Mouse (Mus musculus) kidney, postnatal 0 days (tissue): ENCODE results near the gene March6. TPM values are rescaled to one million over a fixed set of nuclear protein-coding genes. Genes with fewer than 3 reads are reported as not detected.

Source experiments
- ATAC-seq: fragments of 200-750 bp; cut with Nextera tagmentation; replicated peaks from 2 replicates; pipeline ENCODE4 v1.8.0; 2017; ENCODE audit warnings: low read depth, moderate number of reproducible peaks, moderate TSS enrichment, moderate library complexity; ENCODE audit not compliant: low FRiP score
- DNase-seq: peaks from one replicate; pipeline ENCODE4 v3.0.0-alpha.2; 2016; ENCODE audit warnings: low spot score
- H3K27ac ChIP-seq: fragments of 300-500 bp; sonication (generic); 2 replicates; pipeline ENCODE4 v1.5.1; 2014; ENCODE audit warnings: mild to moderate bottlenecking
- H3K27me3 ChIP-seq: fragments of 300-500 bp; sonication (generic); 2 replicates; pipeline ENCODE4 v1.6.1; 2014; ENCODE audit warnings: low read length, mixed read lengths; ENCODE audit not compliant: insufficient read depth
- H3K36me3 ChIP-seq: fragments of 300-500 bp; sonication (generic); 2 replicates; pipeline ENCODE4 v1.6.1; 2014; ENCODE audit warnings: low read length, mixed read lengths; ENCODE audit not compliant: insufficient read depth
- H3K4me1 ChIP-seq: fragments of 300-500 bp; sonication (generic); replicated peaks from 2 replicates; pipeline ENCODE4 v1.6.1; 2014; ENCODE audit warnings: antibody characterized with exemption, low read length, mixed read lengths; ENCODE audit not compliant: insufficient read depth
- H3K4me2 ChIP-seq: fragments of 300-500 bp; sonication (generic); 2 replicates; pipeline ENCODE4 v1.6.1; 2014; ENCODE audit warnings: mild to moderate bottlenecking, low read length, moderate library complexity, mixed read lengths
- H3K4me3 ChIP-seq: fragments of 300-500 bp; sonication (generic); replicated peaks from 2 replicates; pipeline ENCODE4 v1.5.1; 2014; ENCODE audit warnings: low read depth, low read length
- H3K9ac ChIP-seq: fragments of 300-500 bp; sonication (generic); 2 replicates; pipeline ENCODE4 v1.6.1; 2014; ENCODE audit warnings: low read depth, low read length
- H3K9me3 ChIP-seq: fragments of 300-500 bp; sonication (generic); replicated peaks from 2 replicates; pipeline ENCODE4 v1.6.1; 2016; ENCODE audit warnings: low read length, inconsistent platforms, mixed read lengths
- CTCF ChIP-seq: IDR thresholded peaks from 2 replicates; pipeline ENCODE4 v1.5.1; 2016; ENCODE audit warnings: antibody characterized with exemption, low read depth, mild to moderate bottlenecking, moderate library complexity
- WGBS: fragments of 180-500 bp; shearing (Covaris S2); extraction: QIAGEN DNeasy Blood & Tissue Kit; methylation state at CpG from one replicate; pipeline ENCODE4 v1.1.7; 2014; 5-methylcytosine and 5-hydroxymethylcytosine counted together
- polyA plus RNA-seq: library from polyadenylated mRNA; unstranded; fragments of >200 nt; fragmentation: Nextera tagmentation; extraction: Ambion mirVana; gene quantifications from 2 replicates; pipeline ENCODE4 v1.2.1, GENCODE M21; 2015

March6 gene
- polyA plus RNA-seq, 1 experiment from 2014 or later: 24.9 TPM

DNA sequence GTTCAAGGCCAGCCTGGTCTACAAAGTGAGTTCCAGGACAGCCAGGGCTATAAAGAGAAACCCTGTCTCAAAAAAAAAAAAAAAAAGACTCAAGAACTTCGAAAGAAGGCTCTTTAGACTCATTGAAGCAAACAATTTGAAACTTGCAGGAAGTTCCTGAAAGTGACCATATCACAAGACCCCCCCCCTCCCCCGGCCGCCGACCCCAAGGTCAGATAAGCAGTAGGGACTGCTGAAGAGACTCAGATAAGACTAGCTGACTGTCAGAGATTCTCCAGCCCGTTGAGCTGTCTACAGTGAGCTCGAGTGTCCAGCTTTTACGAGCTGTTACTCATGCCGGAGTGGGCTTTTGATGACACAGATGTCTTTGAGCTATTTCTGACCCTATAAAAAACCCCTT is 32.0 kb upstream of the March6 start:
- peaks cover 2% of the 10 kb centered on the region; the same call in 1 of the 2 replicates for H3K4me1 ChIP-seq

DNA sequence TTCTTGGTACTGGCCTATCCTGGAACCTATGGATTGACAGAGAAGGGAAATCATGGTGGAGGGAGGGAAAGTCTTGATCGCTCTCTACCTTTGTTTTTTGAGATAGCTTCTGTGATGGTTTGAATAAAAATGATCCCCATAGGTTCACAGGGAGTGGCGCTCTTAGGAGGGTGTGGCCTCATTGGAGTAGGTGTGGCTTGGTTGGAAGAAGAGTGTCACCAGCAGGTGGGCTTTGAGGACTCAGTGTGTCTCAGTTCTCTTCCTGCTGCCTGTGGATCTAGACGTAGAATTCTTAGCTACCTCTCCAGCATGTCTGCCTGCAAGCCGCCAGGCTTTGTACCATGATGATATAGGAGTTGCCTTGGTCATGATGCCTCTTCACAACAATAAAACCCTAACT is 31.1 kb upstream of the March6 start:
- H3K9me3 ChIP-seq: no peaks in the 10 kb centered on the region
- DNase-seq (no peak), ATAC-seq (no peak)
- no peak for TF ChIP-seq CTCF
- WGBS: 96% methylated on average over 4 of the region's 4 CpGs
- no peaks in the 10 kb centered on the region for H3K27me3 ChIP-seq
- H3K27ac ChIP-seq: no peak overlapping the region
- H3K4me1 ChIP-seq: no peaks in the 10 kb centered on the region; the same call in 1 of the 2 replicates
- no peak overlapping the region for H3K4me3 ChIP-seq
- no peak overlapping the region for H3K9ac ChIP-seq
- no peak overlapping the region for H3K4me2 ChIP-seq
- no peaks in the 10 kb centered on the region for H3K36me3 ChIP-seq

More for the DNA sequence above, 32.0 kb upstream of the March6 start:
- Histone ChIP-seq H3K9ac (no peak overlapping the region), H3K9me3 (no peaks in the 10 kb centered on the region), H3K27ac (0 out of 2 replicates have a peak overlapping the region, but pooled peaks have one; percentile 78), H3K36me3 (no peaks in the 10 kb centered on the region), H3K4me2 (no peak overlapping the region), H3K27me3 (no peaks in the 10 kb centered on the region), H3K4me3 (no peak overlapping the region)
- DNase-seq: no peak
- no peak for ATAC-seq
- TF ChIP-seq CTCF: no peak
- WGBS: 57% methylated on average over 8 of the region's 8 CpGs

DNA sequence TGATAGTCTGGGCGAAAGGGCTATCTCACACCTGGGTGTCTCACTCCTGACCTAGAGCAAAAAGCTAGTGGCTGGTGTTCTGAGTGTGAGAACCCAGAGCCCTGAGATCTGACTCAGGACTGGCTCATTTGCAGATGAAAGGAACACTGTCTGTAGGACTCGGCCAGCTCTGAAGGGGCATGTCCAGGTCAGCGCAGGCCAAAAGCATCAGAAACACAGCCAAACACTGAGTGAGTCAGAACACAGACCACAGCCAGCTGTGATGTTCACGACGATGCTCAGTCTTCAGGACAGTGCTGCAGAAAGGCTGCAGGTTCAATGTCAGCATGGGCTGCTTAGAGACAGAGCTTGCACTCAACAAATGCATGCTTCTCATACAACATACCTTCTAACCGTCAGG is 30.5 kb upstream of the March6 start:
- no peak overlapping the region for H3K27ac ChIP-seq
- no peaks in the 10 kb centered on the region for H3K36me3 ChIP-seq
- H3K4me3 ChIP-seq: no peak overlapping the region
- H3K4me1 ChIP-seq: no peaks in the 10 kb centered on the region; the same call in 1 of the 2 replicates
- 80% methylated on average over 6 of the region's 6 CpGs for WGBS
- no peaks in the 10 kb centered on the region for H3K27me3 ChIP-seq
- H3K9me3 ChIP-seq: no peaks in the 10 kb centered on the region
- no peak for TF ChIP-seq CTCF
- no peak overlapping the region for H3K9ac ChIP-seq
- no peak for ATAC-seq
- no peak for DNase-seq
- no peak overlapping the region for H3K4me2 ChIP-seq

DNA sequence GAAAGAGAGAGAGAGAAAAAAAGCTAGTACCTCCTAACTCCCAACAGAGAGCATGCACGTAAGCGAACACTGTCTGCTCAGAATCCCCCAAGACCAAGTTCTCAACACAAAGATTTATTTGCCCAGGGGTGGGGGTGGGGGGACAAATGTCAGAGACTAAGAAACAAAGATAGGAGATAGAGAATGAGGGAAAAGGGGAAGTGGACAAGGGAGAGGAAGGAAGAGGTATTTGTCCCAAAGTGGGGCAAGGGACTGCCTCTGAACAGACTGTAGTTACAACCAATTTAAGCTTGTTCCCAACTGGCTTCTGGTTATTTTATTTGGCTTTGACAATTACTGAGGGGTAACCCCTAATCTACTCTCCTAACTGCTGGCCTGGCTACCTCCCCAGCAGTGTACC is 24.0 kb upstream of the March6 start:
- H3K27ac ChIP-seq: no peak overlapping the region
- H3K9me3 ChIP-seq: no peaks in the 10 kb centered on the region
- no peaks in the 10 kb centered on the region for H3K36me3 ChIP-seq
- DNase-seq (no peak), ATAC-seq (no peak)
- H3K4me2 ChIP-seq: no peak overlapping the region
- WGBS: 73% methylated on average over 2 of the region's 2 CpGs
- no peak for TF ChIP-seq CTCF
- no peak overlapping the region for H3K9ac ChIP-seq
- no peaks in the 10 kb centered on the region for H3K4me1 ChIP-seq
- H3K27me3 ChIP-seq: no peaks in the 10 kb centered on the region
- H3K4me3 ChIP-seq: no peak overlapping the region

DNA sequence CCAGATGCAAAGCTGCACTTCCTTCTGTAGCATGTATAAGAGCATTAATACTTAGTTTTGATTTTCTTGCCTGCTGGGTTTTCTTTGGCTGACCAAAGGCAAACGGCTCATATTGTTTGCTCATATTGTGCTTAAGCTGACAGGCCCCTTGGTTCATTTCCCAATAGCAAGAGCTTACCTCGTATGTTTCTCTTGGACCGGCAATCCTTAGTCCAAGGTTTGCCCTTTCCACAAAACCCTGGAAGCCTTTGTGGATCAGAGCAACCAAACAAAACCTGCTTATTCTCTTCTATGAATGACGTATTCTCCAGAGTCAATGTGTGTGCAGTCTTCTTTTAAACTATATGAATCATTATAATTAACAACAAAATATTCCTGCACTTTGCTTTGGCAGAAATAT is 19.5 kb upstream of the March6 start:
- TF ChIP-seq CTCF: no peak
- H3K36me3 ChIP-seq: no peaks in the 10 kb centered on the region
- 72% methylated on average over 4 of the region's 4 CpGs for WGBS
- H3K4me1 ChIP-seq: no peaks in the 10 kb centered on the region
- H3K27ac ChIP-seq: no peak overlapping the region
- H3K4me2 ChIP-seq: no peak overlapping the region
- DNase-seq: no peak
- H3K4me3 ChIP-seq: no peak overlapping the region
- no peak for ATAC-seq
- H3K9ac ChIP-seq: no peak overlapping the region
- H3K9me3 ChIP-seq: no peaks in the 10 kb centered on the region
- H3K27me3 ChIP-seq: no peaks in the 10 kb centered on the region

DNA sequence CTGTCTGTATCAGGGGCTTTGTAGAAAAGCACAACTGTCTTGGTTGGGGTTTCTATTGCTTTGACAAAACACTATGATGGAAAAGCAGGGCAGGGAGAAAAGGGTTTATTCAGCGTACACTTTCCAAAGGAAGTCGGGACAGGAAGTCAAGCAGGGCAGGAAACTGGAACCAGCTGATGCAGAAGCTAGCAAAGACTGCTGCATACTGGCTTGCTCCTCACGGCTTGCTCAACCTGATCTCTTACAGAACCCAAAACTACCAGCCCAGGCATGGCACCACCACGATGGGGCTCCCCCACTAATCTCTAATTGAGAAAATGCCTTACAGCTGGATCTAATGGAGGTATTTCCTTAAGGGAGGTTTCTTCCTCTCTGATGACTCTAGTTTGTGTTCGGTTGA is 16.6 kb upstream of the March6 start:
- DNase-seq (no peak), ATAC-seq (no peak)
- H3K36me3 ChIP-seq: no peaks in the 10 kb centered on the region
- no peak for TF ChIP-seq CTCF
- no peak overlapping the region for H3K9ac ChIP-seq
- H3K9me3 ChIP-seq: no peaks in the 10 kb centered on the region
- no peaks in the 10 kb centered on the region for H3K27me3 ChIP-seq
- H3K4me1 ChIP-seq: peaks cover 4% of the 10 kb centered on the region; the same call in 1 of the 2 replicates
- WGBS: 66% methylated on average over 5 of the region's 5 CpGs
- no peak overlapping the region for H3K4me2 ChIP-seq
- H3K27ac ChIP-seq: no peak overlapping the region
- H3K4me3 ChIP-seq: no peak overlapping the region

DNA sequence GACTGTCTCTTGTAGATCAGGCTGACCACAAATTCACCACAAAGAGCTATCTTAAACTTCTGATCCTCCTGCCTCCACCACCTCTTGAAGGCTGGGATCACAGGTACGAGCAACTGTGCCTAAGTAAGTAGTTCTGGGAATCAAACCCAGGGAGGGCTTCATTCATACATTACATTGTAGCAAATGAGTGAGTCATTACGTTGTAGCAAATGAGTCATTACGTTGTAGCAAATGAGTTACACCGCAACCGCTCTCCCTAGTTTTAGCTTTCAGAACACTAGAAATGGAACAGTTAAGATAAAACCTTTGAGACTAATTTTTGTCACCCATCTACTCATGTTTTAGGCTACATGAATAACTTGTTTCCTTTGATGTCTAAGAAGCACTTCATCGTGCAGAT is 15.4 kb upstream of the March6 start:
- Histone ChIP-seq H3K27me3 (no peaks in the 10 kb centered on the region), H3K4me3 (no peak overlapping the region), H3K9ac (no peak overlapping the region), H3K4me1 (peaks cover 13% of the 10 kb centered on the region), H3K4me2 (no peak overlapping the region), H3K27ac (no peak overlapping the region), H3K9me3 (no peaks in the 10 kb centered on the region), H3K36me3 (no peaks in the 10 kb centered on the region)
- 74% methylated on average over 6 of the region's 6 CpGs for WGBS
- no peak for DNase-seq
- TF ChIP-seq CTCF: no peak
- ATAC-seq: no peak
